Mouse (Mus musculus) hindbrain, embryonic 14.5 days (tissue): Measurements from ENCODE around the gene Gm49387. TPM values are rescaled to one million over a fixed set of nuclear protein-coding genes. Genes with fewer than 3 reads are reported as not detected.

Source experiments
- ATAC-seq: fragments of 200-750 bp; cut with Nextera tagmentation; 2 replicates; pipeline ENCODE4 v1.8.0; 2017; ENCODE audit warnings: moderate number of reproducible peaks, mild to moderate bottlenecking, moderate TSS enrichment, moderate library complexity; ENCODE audit not compliant: low FRiP score
- DNase-seq: peaks from one replicate; pipeline ENCODE4 v3.0.0-alpha.2; 2015; ENCODE audit warnings: low spot score
- H3K27ac ChIP-seq: fragments of 300-500 bp; sonication (generic); 2 replicates; pipeline ENCODE4 v1.5.1; 2014; ENCODE audit warnings: mild to moderate bottlenecking, moderate library complexity
- H3K27me3 ChIP-seq: fragments of 300-500 bp; sonication (generic); 2 replicates; pipeline ENCODE4 v1.6.1; 2014; ENCODE audit warnings: mild to moderate bottlenecking, low read length, mixed read lengths; ENCODE audit not compliant: control insufficient read depth, insufficient read depth
- H3K36me3 ChIP-seq: fragments of 300-500 bp; sonication (generic); replicated peaks from 2 replicates; pipeline ENCODE4 v1.6.1; 2014; ENCODE audit not compliant: control insufficient read depth, insufficient read depth
- H3K4me1 ChIP-seq: fragments of 300-500 bp; sonication (generic); replicated peaks from 2 replicates; pipeline ENCODE4 v1.6.1; 2014; ENCODE audit warnings: antibody characterized with exemption, low read length, mixed read lengths; ENCODE audit not compliant: control insufficient read depth, insufficient read depth
- H3K4me2 ChIP-seq: fragments of 300-500 bp; sonication (generic); replicated peaks from 2 replicates; pipeline ENCODE4 v1.6.1; 2014; ENCODE audit warnings: mild to moderate bottlenecking, moderate library complexity
- H3K4me3 ChIP-seq: fragments of 300-500 bp; sonication (generic); replicated peaks from 2 replicates; pipeline ENCODE4 v1.5.1; 2014; ENCODE audit warnings: mild to moderate bottlenecking, low read length
- H3K9ac ChIP-seq: fragments of 300-500 bp; sonication (generic); 2 replicates; pipeline ENCODE4 v1.6.1; 2014
- H3K9me3 ChIP-seq: fragments of 300-500 bp; sonication (generic); 2 replicates; pipeline ENCODE4 v1.6.1; 2016; ENCODE audit warnings: low read length; ENCODE audit not compliant: control insufficient read depth
- WGBS: fragments of 180-500 bp; shearing (Covaris S2); extraction: QIAGEN DNeasy Blood & Tissue Kit; methylation state at CpG from one replicate; pipeline ENCODE4 v1.1.7; 2014; 5-methylcytosine and 5-hydroxymethylcytosine counted together
- polyA plus RNA-seq: library from polyadenylated mRNA; unstranded; fragments of >200 nt; fragmentation: Nextera tagmentation; extraction: Ambion mirVana; gene quantifications from 2 replicates; pipeline ENCODE4 v1.2.1, GENCODE M21; 2014

The Gm49387 gene
- polyA plus RNA-seq = 1.5 TPM in 1 of 2 replicates, not detected in the other

DNA sequence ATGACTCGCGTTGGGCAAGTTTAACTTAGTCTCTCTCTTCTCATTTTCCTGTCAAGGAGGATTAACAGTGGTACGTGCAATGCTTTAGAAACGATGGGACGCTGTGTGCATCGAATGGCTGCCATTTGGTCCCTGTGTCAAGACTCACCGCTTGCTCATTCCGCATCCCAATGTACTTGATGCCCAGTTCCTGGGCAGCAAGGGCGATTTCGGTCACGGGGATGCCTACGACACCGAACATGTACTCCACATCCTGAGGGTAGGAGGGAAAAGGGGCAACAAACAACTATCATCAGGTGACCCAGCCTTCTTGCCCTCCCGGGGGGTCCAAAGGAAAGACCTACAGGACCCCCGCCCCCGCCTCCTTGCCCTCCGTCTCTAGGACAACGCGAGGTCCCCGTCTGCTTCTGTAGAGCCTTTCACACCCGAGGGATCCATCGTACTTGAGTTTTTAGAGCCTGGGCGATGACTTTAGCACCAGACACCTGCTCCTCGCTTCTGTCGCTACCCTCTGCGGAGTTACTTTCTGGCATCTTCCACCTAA, at the start of gene Gm49387:
Gene Gm49387 (minus strand): TSS at position 533 of the 544 bp plus-strand sequence.
- WGBS = 5% methylated on average over 26 of the region's 26 CpGs
- no peaks in the 10 kb centered on the region for H3K9me3 ChIP-seq
- H3K4me1 ChIP-seq = peaks cover 12% of the 10 kb centered on the region; the same call in 1 of the 2 replicates
- H3K9ac ChIP-seq = peak within 1 kb of the TSS; percentile 63
- peak; percentile 35 for ATAC-seq
- no peaks in the 10 kb centered on the region for H3K36me3 ChIP-seq
- peak within 1 kb of the TSS; percentile 82 for H3K4me2 ChIP-seq
- H3K27ac ChIP-seq = peak within 1 kb of the TSS; percentile 80
- no peak for DNase-seq
- no peaks in the 10 kb centered on the region for H3K27me3 ChIP-seq
- H3K4me3 ChIP-seq = peak within 1 kb of the TSS; percentile 47

- Histone ChIP-seq H3K4me2 (no peak overlapping the region), H3K9me3 (no peaks in the 10 kb centered on the region), H3K36me3 (no peaks in the 10 kb centered on the region), H3K27ac (no peak overlapping the region), H3K4me1 (no peaks in the 10 kb centered on the region), H3K4me3 (no peak overlapping the region), H3K27me3 (no peaks in the 10 kb centered on the region), H3K9ac (no peak overlapping the region)
- WGBS = 96% methylated on average over 1 of the region's 1 CpGs
- ATAC-seq = no peak
- DNase-seq = no peak
Measured at GRCm38 (mm10) chr14:31686231-31686630, 45.6 kb upstream of the Gm49387 start.

DNA sequence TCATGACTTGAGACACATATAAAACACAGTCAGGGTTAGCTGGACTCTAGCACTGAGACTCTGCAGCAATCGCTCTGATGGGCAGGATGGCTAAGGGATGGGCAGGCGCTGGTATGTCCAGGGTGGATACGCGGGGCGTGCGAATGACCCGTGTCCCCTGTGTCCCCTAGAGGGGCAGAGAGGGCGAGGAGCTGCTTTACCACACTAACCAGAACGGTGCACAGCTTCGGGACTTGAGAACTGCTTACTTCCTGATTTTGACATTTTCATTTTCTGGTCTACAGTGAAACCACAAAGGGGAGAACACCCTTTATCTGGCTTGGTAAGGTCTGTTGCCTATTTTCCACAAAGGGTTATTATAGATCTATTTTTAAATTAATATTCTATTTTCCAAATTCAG, 45.0 kb upstream of the Gm49387 start:
- 92% methylated on average over 10 of the region's 10 CpGs for WGBS
- no peak overlapping the region for H3K4me2 ChIP-seq
- no peak overlapping the region for H3K4me3 ChIP-seq
- H3K4me1 ChIP-seq = no peaks in the 10 kb centered on the region
- no peaks in the 10 kb centered on the region for H3K36me3 ChIP-seq
- H3K27me3 ChIP-seq = no peaks in the 10 kb centered on the region
- no peaks in the 10 kb centered on the region for H3K9me3 ChIP-seq
- DNase-seq (no peak), ATAC-seq (no peak)
- no peak overlapping the region for H3K27ac ChIP-seq
- no peak overlapping the region for H3K9ac ChIP-seq

DNA sequence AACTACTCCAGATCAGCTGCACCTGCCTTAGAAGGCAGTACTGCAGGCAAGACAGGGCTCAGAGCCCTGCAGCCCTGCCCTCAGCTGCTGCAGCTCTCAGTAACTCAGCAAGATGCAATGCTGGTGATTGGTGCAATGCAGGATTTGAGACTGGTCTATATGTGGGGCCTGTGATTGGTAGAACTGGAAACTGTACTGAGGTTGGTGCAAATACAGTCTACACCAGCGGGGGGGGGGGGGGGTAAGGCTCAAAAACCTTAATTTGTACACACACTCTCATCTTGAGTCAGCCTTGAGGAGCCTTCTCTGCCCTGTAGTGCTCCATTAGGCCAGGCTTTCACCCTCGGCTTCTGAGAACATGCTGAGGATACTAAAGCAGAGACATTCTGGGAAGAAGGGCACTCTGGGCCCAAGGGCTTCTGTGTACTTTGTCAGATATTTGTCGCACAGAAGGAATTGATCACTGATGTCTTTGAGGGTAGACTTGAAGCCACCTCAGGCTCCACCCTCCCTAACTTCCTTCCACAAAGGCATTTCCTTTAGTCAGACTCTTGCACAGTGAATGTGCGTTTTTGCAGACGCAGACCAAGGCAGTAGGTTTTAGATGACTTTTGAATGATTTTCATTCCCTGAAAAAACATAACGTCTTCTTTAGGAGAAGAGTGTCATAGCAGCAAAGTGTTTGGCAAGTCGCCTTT, 43.8 kb upstream of the Gm49387 start:
- H3K4me1 ChIP-seq = no peaks in the 10 kb centered on the region
- no peak overlapping the region for H3K4me3 ChIP-seq
- DNase-seq = no peak
- H3K4me2 ChIP-seq = no peak overlapping the region
- no peaks in the 10 kb centered on the region for H3K36me3 ChIP-seq
- H3K9me3 ChIP-seq = no peaks in the 10 kb centered on the region
- no peak overlapping the region for H3K27ac ChIP-seq
- 78% methylated on average over 7 of the region's 7 CpGs for WGBS
- no peak for ATAC-seq
- H3K9ac ChIP-seq = no peak overlapping the region
- no peaks in the 10 kb centered on the region for H3K27me3 ChIP-seq

- Histone ChIP-seq H3K4me3 (no peak overlapping the region), H3K4me1 (no peaks in the 10 kb centered on the region), H3K9me3 (no peaks in the 10 kb centered on the region), H3K9ac (no peak overlapping the region), H3K27me3 (no peaks in the 10 kb centered on the region), H3K4me2 (no peak overlapping the region), H3K27ac (no peak overlapping the region), H3K36me3 (no peaks in the 10 kb centered on the region)
- 78% methylated on average over 2 of the region's 2 CpGs for WGBS
- ATAC-seq = no peak
- DNase-seq = no peak
Measured at GRCm38 (mm10) chr14:31683610-31684009, 42.9 kb upstream of the Gm49387 start.

- ATAC-seq = no peak
- no peak overlapping the region for H3K4me3 ChIP-seq
- no peaks in the 10 kb centered on the region for H3K9me3 ChIP-seq
- no peaks in the 10 kb centered on the region for H3K36me3 ChIP-seq
- 0 out of 2 replicates have a peak overlapping the region, but pooled peaks have one; percentile 8 for H3K27ac ChIP-seq
- no peaks in the 10 kb centered on the region for H3K27me3 ChIP-seq
- WGBS = 56% methylated on average over 5 of the region's 5 CpGs
- no peak overlapping the region for H3K9ac ChIP-seq
- no peak overlapping the region for H3K4me2 ChIP-seq
- H3K4me1 ChIP-seq = no peaks in the 10 kb centered on the region
- no peak for DNase-seq
Measured at GRCm38 (mm10) chr14:31681931-31682555, 41.4 kb upstream of the Gm49387 start.

GRCm38 (mm10) chr14:31681291-31681690, 40.6 kb upstream of the Gm49387 start:
- Histone ChIP-seq H3K27ac (0 out of 2 replicates have a peak overlapping the region, but pooled peaks have one; percentile 26), H3K4me2 (no peak overlapping the region), H3K36me3 (no peaks in the 10 kb centered on the region), H3K4me1 (no peaks in the 10 kb centered on the region), H3K27me3 (no peaks in the 10 kb centered on the region), H3K4me3 (no peak overlapping the region), H3K9me3 (no peaks in the 10 kb centered on the region), H3K9ac (no peak overlapping the region)
- no peak for ATAC-seq
- WGBS = 81% methylated on average over 9 of the region's 9 CpGs
- no peak for DNase-seq

DNA sequence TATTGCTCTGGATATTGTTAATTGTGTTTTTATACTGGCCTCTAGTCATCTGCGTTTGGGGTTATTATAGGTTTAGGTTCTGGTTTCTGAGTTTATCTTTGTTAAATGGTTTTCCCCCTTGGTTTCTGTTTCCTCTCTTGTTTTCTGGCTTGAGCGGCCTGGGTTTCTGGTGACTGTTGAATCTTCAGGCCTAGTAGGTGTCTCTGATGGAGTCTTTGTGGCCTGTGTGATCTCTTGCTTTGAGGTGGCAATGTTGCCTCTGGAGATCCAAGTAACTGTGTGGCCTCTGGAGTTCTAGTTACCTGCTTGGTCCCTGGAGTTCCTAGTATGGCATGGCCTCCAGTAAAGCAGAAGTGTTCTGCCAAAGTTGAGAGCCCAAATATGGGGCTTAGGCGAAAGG, 40.0 kb upstream of the Gm49387 start:
- 96% methylated on average over 3 of the region's 3 CpGs for WGBS
- Histone ChIP-seq H3K4me3 (no peak overlapping the region), H3K27me3 (no peaks in the 10 kb centered on the region), H3K4me1 (no peaks in the 10 kb centered on the region), H3K4me2 (no peak overlapping the region), H3K27ac (no peak overlapping the region), H3K36me3 (no peaks in the 10 kb centered on the region), H3K9ac (no peak overlapping the region), H3K9me3 (no peaks in the 10 kb centered on the region)
- ATAC-seq (no peak), DNase-seq (no peak)

GRCm38 (mm10) chr14:31671635-31672320, 31.1 kb upstream of the Gm49387 start:
- no peak for ATAC-seq
- H3K4me3 ChIP-seq = no peak overlapping the region
- DNase-seq = no peak
- 42% methylated on average over 10 of the region's 10 CpGs for WGBS
- H3K9ac ChIP-seq = no peak overlapping the region
- no peaks in the 10 kb centered on the region for H3K9me3 ChIP-seq
- H3K36me3 ChIP-seq = no peaks in the 10 kb centered on the region
- H3K27ac ChIP-seq = no peak overlapping the region
- peaks cover 14% of the 10 kb centered on the region for H3K4me1 ChIP-seq
- no peak overlapping the region for H3K4me2 ChIP-seq
- H3K27me3 ChIP-seq = no peaks in the 10 kb centered on the region
